Mouse (Mus musculus): ENCODE measurements around the gene Capg.

- TF ChIP-seq POLR2A (IDR thresholded peaks at IDR 0.05; ENCODE audit: low read depth, low read length) (no peak), CTCF (IDR thresholded peaks at IDR 0.05; ENCODE audit: borderline replicate concordance, insufficient read depth, low read length) (no peak)
Observed at GRCm38 (mm10) chr6:72503939-72504338, 40.3 kb upstream of the Capg start.
